Mouse (Mus musculus) embryonic facial prominence, embryonic 12.5 days (tissue): ENCODE measurements at regions not wholly inside any gene's neighbourhood (a gene's known extent, or its start where the extent isn't known, plus 50 kb on each side); places are given as distances from the start of the nearest gene placed in this dataset.

Experiments
- ATAC-seq: fragments of 200-750 bp; cut with Nextera tagmentation; 2 replicates; pipeline ENCODE4 v1.8.0; 2017; ENCODE audit not compliant: insufficient number of reproducible peaks, insufficient read depth, low FRiP score, low TSS enrichment
- H3K27ac ChIP-seq: fragments of 300-500 bp; sonication (generic); 2 replicates; pipeline ENCODE4 v1.5.1; 2016; ENCODE audit warnings: mild to moderate bottlenecking
- H3K27me3 ChIP-seq: fragments of 300-500 bp; sonication (generic); 2 replicates; pipeline ENCODE4 v1.6.1; 2016; ENCODE audit warnings: mild to moderate bottlenecking, moderate library complexity
- H3K36me3 ChIP-seq: fragments of 300-500 bp; sonication (generic); 2 replicates; pipeline ENCODE4 v1.6.1; 2016; ENCODE audit warnings: mild to moderate bottlenecking
- H3K4me1 ChIP-seq: fragments of 300-500 bp; sonication (generic); 2 replicates; pipeline ENCODE4 v1.6.1; 2016
- H3K4me2 ChIP-seq: fragments of 300-500 bp; sonication (generic); replicated peaks from 2 replicates; pipeline ENCODE4 v1.6.1; 2016; ENCODE audit warnings: mild to moderate bottlenecking, moderate library complexity
- H3K4me3 ChIP-seq: fragments of 300-500 bp; sonication (generic); 2 replicates; pipeline ENCODE4 v1.5.1; 2016; ENCODE audit warnings: mild to moderate bottlenecking
- H3K9ac ChIP-seq: fragments of 300-500 bp; sonication (generic); 2 replicates; pipeline ENCODE4 v1.6.1; 2016; ENCODE audit warnings: mild to moderate bottlenecking, moderate library complexity
- H3K9me3 ChIP-seq: fragments of 300-500 bp; sonication (generic); 2 replicates; pipeline ENCODE4 v1.6.1; 2016; ENCODE audit warnings: mild to moderate bottlenecking, moderate library complexity
- WGBS: fragments of 180-500 bp; shearing (Covaris S2); methylation state at CpG from one replicate; pipeline ENCODE4 v1.1.7; 2016; 5-methylcytosine and 5-hydroxymethylcytosine counted together

DNA sequence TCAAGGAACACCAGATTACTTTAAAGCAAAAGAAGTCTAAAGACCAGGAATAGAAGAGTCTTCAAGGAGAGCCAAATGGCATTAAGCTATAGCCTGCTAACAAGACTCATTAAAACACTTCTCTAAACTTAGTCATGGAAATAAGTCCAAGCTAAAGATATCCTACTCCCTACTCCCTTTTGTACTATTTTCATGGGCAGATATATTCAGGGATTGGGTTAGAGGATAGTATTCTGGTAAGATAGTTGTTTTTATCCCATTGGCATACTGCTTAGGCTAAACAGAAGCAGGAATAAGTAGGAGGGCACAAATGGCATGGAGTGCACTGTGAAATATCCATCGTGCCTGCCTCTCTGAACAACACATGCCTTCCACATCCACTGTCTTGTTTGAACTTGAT is 723.5 kb downstream of the Cypt12 start:
- H3K4me2 ChIP-seq, result no peak overlapping the region
- WGBS, result 92% methylated on average over 1 of the region's 1 CpGs

GRCm38 (mm10) chr3:18683346-18684101 is 735.3 kb downstream of the Cypt12 start:
- no peaks in the 10 kb centered on the region for H3K36me3 ChIP-seq
- no peak overlapping the region for H3K9ac ChIP-seq
- H3K4me2 ChIP-seq, result no peak overlapping the region
- 87% methylated on average over 6 of the region's 6 CpGs for WGBS
- no peaks in the 10 kb centered on the region for H3K9me3 ChIP-seq
- H3K4me1 ChIP-seq, result no peaks in the 10 kb centered on the region
- no peaks in the 10 kb centered on the region for H3K27me3 ChIP-seq
- H3K27ac ChIP-seq, result no peak overlapping the region
- no peak for ATAC-seq
- H3K4me3 ChIP-seq, result no peak overlapping the region

More for the DNA sequence above, 723.5 kb downstream of the Cypt12 start:
- Histone ChIP-seq H3K4me3 (no peak overlapping the region), H3K9ac (no peak overlapping the region), H3K36me3 (no peaks in the 10 kb centered on the region), H3K27me3 (no peaks in the 10 kb centered on the region), H3K4me1 (no peaks in the 10 kb centered on the region), H3K27ac (no peak overlapping the region), H3K9me3 (no peaks in the 10 kb centered on the region)
- no peak for ATAC-seq

DNA sequence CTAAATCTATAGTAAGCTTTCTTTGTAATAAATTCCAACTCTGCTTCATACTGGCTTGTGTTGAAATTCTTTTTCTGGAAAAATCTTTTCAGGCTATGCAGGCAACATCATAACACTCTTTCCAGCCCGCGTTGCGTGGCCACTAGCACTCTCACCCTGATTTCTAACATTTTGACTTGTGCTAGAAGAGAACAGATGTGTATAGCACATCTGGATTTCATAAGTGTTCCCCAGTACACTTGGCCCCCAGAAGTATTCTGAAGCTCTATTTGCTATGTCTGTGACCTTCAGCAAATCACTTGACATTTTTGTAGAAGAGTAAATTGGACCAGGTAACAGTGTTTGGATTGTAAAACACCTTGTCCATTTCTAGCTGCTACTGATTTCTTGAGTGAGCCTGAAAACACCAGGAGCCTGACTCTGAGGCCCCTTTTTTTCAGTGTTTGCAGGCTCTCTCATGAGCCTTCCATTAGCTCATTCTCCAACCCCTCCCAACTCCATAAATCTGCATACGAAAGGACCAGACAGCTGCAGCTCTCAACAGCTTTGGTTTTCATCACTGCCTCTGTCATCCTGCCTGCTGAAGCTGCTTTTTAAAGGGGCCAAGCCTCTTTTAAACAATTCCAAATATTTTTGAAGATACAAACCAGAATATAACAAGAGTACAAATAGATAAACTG is 747.0 kb downstream of the Cypt12 start:
- ATAC-seq, result no peak
- WGBS, result 31% methylated on average over 4 of the region's 4 CpGs
- H3K27ac ChIP-seq, result no peak overlapping the region
- H3K9ac ChIP-seq, result no peak overlapping the region
- no peaks in the 10 kb centered on the region for H3K36me3 ChIP-seq
- no peaks in the 10 kb centered on the region for H3K9me3 ChIP-seq
- H3K4me2 ChIP-seq, result no peak overlapping the region
- no peaks in the 10 kb centered on the region for H3K4me1 ChIP-seq
- no peaks in the 10 kb centered on the region for H3K27me3 ChIP-seq
- H3K4me3 ChIP-seq, result no peak overlapping the region

- ATAC-seq, result no peak
- no peak overlapping the region for H3K9ac ChIP-seq
- H3K4me2 ChIP-seq, result no peak overlapping the region
- no peak overlapping the region for H3K4me3 ChIP-seq
- WGBS, result 85% methylated on average over 2 of the region's 2 CpGs
- no peaks in the 10 kb centered on the region for H3K36me3 ChIP-seq
- H3K27me3 ChIP-seq, result no peaks in the 10 kb centered on the region
- H3K4me1 ChIP-seq, result no peaks in the 10 kb centered on the region
- no peaks in the 10 kb centered on the region for H3K9me3 ChIP-seq
- H3K27ac ChIP-seq, result no peak overlapping the region
Measured at GRCm38 (mm10) chr3:18696981-18697660, 748.9 kb downstream of the Cypt12 start.

- no peak overlapping the region for H3K4me3 ChIP-seq
- no peak for ATAC-seq
- no peak overlapping the region for H3K27ac ChIP-seq
- no peaks in the 10 kb centered on the region for H3K27me3 ChIP-seq
- H3K9me3 ChIP-seq, result no peaks in the 10 kb centered on the region
- no peaks in the 10 kb centered on the region for H3K4me1 ChIP-seq
- no peaks in the 10 kb centered on the region for H3K36me3 ChIP-seq
- no peak overlapping the region for H3K4me2 ChIP-seq
- no peak overlapping the region for H3K9ac ChIP-seq
Measured at GRCm38 (mm10) chr3:18698106-18698505, 749.9 kb downstream of the Cypt12 start.

DNA sequence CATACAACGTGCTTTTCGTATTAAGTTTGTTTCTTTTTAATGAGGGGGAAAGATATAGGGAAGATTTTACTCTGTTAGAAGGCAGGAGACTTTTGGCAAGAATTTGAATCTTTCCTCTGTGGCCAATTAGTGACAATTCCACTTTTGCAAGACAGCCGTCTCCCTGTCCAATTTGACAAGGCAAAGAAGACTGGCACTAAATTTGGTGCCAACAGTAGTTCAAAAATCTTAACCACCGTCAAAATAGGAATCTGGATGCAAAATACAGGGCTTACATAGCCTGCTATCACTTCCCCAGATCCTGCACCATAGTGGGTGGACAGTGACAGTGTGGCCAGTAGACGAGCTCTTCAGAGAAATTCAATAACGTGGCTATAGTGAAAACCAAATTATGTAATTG is 757.0 kb downstream of the Cypt12 start:
- Histone ChIP-seq H3K4me2 (no peak overlapping the region), H3K27me3 (no peaks in the 10 kb centered on the region), H3K4me3 (no peak overlapping the region), H3K4me1 (no peaks in the 10 kb centered on the region), H3K9ac (no peak overlapping the region), H3K27ac (no peak overlapping the region), H3K36me3 (no peaks in the 10 kb centered on the region), H3K9me3 (no peaks in the 10 kb centered on the region)
- WGBS, result 58% methylated on average over 6 of the region's 6 CpGs
- no peak for ATAC-seq

- ATAC-seq, result no peak
- no peak overlapping the region for H3K27ac ChIP-seq
- no peaks in the 10 kb centered on the region for H3K36me3 ChIP-seq
- WGBS, result 51% methylated on average over 9 of the region's 9 CpGs
- no peak overlapping the region for H3K4me3 ChIP-seq
- H3K4me2 ChIP-seq, result no peak overlapping the region
- no peaks in the 10 kb centered on the region for H3K9me3 ChIP-seq
- H3K27me3 ChIP-seq, result no peaks in the 10 kb centered on the region
- no peak overlapping the region for H3K9ac ChIP-seq
- H3K4me1 ChIP-seq, result no peaks in the 10 kb centered on the region
Measured at GRCm38 (mm10) chr3:18705756-18706155, 757.5 kb downstream of the Cypt12 start.

DNA sequence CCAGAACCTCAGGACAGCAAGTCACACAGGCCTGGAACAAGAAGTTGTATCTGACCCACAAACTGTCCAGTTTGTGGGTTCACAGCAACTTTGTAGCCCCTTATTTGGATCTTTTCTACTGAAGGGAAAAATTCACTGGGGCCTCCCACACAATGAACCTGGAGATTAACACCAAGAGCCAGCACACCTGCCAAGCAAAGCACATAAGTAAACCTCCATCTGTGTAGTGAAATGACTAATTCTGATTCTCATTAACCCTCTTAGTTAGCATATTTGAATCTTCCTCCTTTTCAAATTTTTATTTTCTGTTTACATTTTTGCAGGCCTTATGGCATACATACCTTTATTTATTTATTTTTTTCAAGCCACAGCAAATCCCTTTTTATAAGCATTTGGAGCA is 758.1 kb downstream of the Cypt12 start:
- H3K27me3 ChIP-seq, result no peaks in the 10 kb centered on the region
- no peak overlapping the region for H3K4me2 ChIP-seq
- H3K9me3 ChIP-seq, result no peaks in the 10 kb centered on the region
- no peaks in the 10 kb centered on the region for H3K4me1 ChIP-seq
- ATAC-seq, result no peak
- H3K27ac ChIP-seq, result no peak overlapping the region
- H3K4me3 ChIP-seq, result no peak overlapping the region
- no peak overlapping the region for H3K9ac ChIP-seq
- H3K36me3 ChIP-seq, result no peaks in the 10 kb centered on the region

- Histone ChIP-seq H3K4me2 (no peak overlapping the region), H3K27ac (no peak overlapping the region), H3K4me1 (no peaks in the 10 kb centered on the region), H3K9ac (no peak overlapping the region), H3K36me3 (no peaks in the 10 kb centered on the region), H3K9me3 (no peaks in the 10 kb centered on the region), H3K27me3 (no peaks in the 10 kb centered on the region), H3K4me3 (no peak overlapping the region)
- ATAC-seq, result no peak
- 94% methylated on average over 3 of the region's 3 CpGs for WGBS
Measured at GRCm38 (mm10) chr3:18707730-18708129, 759.5 kb downstream of the Cypt12 start.

GRCm38 (mm10) chr3:18711661-18712060 is 763.5 kb downstream of the Cypt12 start:
- H3K4me1 ChIP-seq, result no peaks in the 10 kb centered on the region
- no peak for ATAC-seq

GRCm38 (mm10) chr3:18713986-18714385 is 765.8 kb downstream of the Cypt12 start:
- H3K27ac ChIP-seq, result no peak overlapping the region
- WGBS, result 89% methylated on average over 7 of the region's 7 CpGs
- no peaks in the 10 kb centered on the region for H3K36me3 ChIP-seq

More at GRCm38 (mm10) chr3:18711661-18712060, 763.5 kb downstream of the Cypt12 start:
- Histone ChIP-seq H3K9me3 (no peaks in the 10 kb centered on the region), H3K36me3 (no peaks in the 10 kb centered on the region), H3K4me2 (no peak overlapping the region), H3K27ac (no peak overlapping the region), H3K9ac (no peak overlapping the region), H3K27me3 (no peaks in the 10 kb centered on the region), H3K4me3 (no peak overlapping the region)
- WGBS, result 49% methylated on average over 1 of the region's 1 CpGs

More at GRCm38 (mm10) chr3:18713986-18714385, 765.8 kb downstream of the Cypt12 start:
- ATAC-seq, result no peak
- no peak overlapping the region for H3K4me3 ChIP-seq
- H3K4me1 ChIP-seq, result no peaks in the 10 kb centered on the region
- no peaks in the 10 kb centered on the region for H3K9me3 ChIP-seq
- no peaks in the 10 kb centered on the region for H3K27me3 ChIP-seq
- H3K4me2 ChIP-seq, result no peak overlapping the region
- no peak overlapping the region for H3K9ac ChIP-seq
